In genomic region chr13:83596989-83597738, GRCm38 (mm10) we compare ENCODE assay signal across 23 mouse cellular contexts.
DNase-seq lines count a peak whose midpoint lies in the region; ATAC-seq and TF ChIP-seq lines count a peak whose summit lies in the region.
"Had no signal": no experiment of that assay in that cellular context is flagged by ENCODE, and none has a peak within 500 bp of the region (broad histone marks: within the 10 kb centered on the region; RNA-seq: fewer than 3 reads in every experiment).

No protein-coding gene starts in this region.

- no peak overlapping the region for H3K4me3 ChIP-seq in gastrocnemius, adult 2 months
- H3K4me3 ChIP-seq in kidney, embryonic 16.5 days (ENCODE audit: low read length) = no peak overlapping the region
- H3K4me3 ChIP-seq in kidney, embryonic 14.5 days (ENCODE audit: low read length) = no peak overlapping the region
- H3K4me3 ChIP-seq: embryonic facial prominence, embryonic 15.5 days; erythroblast, embryonic 14.5 days; forebrain, embryonic 10.5 days; heart, embryonic 13.5 days; hindbrain, embryonic 10.5 days; intestine, embryonic 15.5 days had no signal

- no peaks in the 10 kb centered on the region for H3K9me3 ChIP-seq in kidney, embryonic 16.5 days (ENCODE audit: low read length)
- no peaks in the 10 kb centered on the region for H3K9me3 ChIP-seq in kidney, embryonic 14.5 days (ENCODE audit: control insufficient read depth, low read length)
- H3K9me3 ChIP-seq: embryonic facial prominence, embryonic 15.5 days; forebrain, embryonic 10.5 days; heart, embryonic 13.5 days; hindbrain, embryonic 10.5 days; intestine, embryonic 15.5 days had no signal

- 61% methylated on average over 6 of the region's 6 CpGs for WGBS in kidney, embryonic 16.5 days
- WGBS in kidney, embryonic 14.5 days = 64% methylated on average over 6 of the region's 6 CpGs

- H3K36me3 ChIP-seq in kidney, embryonic 16.5 days (ENCODE audit: insufficient read depth, low read length) = no peaks in the 10 kb centered on the region
- no peaks in the 10 kb centered on the region for H3K36me3 ChIP-seq in kidney, embryonic 14.5 days (ENCODE audit: control insufficient read depth, insufficient read depth, low read length)
- H3K36me3 ChIP-seq: embryonic facial prominence, embryonic 15.5 days; forebrain, embryonic 10.5 days; hindbrain, embryonic 10.5 days; intestine, embryonic 15.5 days had no signal

- intact Hi-C loops in gastrocnemius, adult 2 months (cut with DNase I) = no loop called here

- ATAC-seq in kidney, embryonic 16.5 days (ENCODE audit: low FRiP score, low TSS enrichment) = peak; percentile 19; the same call in 1 of the 2 replicates
- ATAC-seq in kidney, embryonic 14.5 days (ENCODE audit: low FRiP score, low TSS enrichment) = no peak
- ATAC-seq in granulocyte monocyte progenitor cell, adult 5-6 weeks (replicated peaks; ENCODE audit: poor library complexity, severe bottlenecking) = peak; percentile 40
- ATAC-seq: forebrain, embryonic 14.5 days; intestine, embryonic 15.5 days had no signal

- DNase-seq in gastrocnemius, adult 2 months = no peak
- no peak for DNase-seq in gastrocnemius, postnatal 4 days (ENCODE audit: low spot score in 2 of 2)
- DNase-seq in thymus, postnatal 10 days (ENCODE audit: low spot score in 2 of 2) = no peak
- no peak for DNase-seq in retina, embryonic 14.5 days (ENCODE audit: low spot score)
- DNase-seq: adrenal gland, adult 2 months; adrenal gland, postnatal 25 days; cerebellum, adult 18-20 months; cerebellum, adult 9-11 months; embryo, embryonic 11 days; gastrocnemius, postnatal 14 days; heart, adult 18-20 months; kidney, adult 18-20 months had no signal

- H3K27ac ChIP-seq in gastrocnemius, adult 2 months = peak overlapping the region; percentile 76
- H3K27ac ChIP-seq in kidney, embryonic 16.5 days (ENCODE audit: low read length) = no peak overlapping the region
- no peak overlapping the region for H3K27ac ChIP-seq in kidney, embryonic 14.5 days (ENCODE audit: low read depth, low read length)
- H3K27ac ChIP-seq: embryonic facial prominence, embryonic 15.5 days; forebrain, embryonic 10.5 days; hindbrain, embryonic 10.5 days; hindbrain, embryonic 14.5 days; intestine, embryonic 15.5 days had no signal

- no peak overlapping the region for H3K9ac ChIP-seq in kidney, embryonic 16.5 days (replicated peaks; ENCODE audit: low read length)
- no peak overlapping the region for H3K9ac ChIP-seq in kidney, embryonic 14.5 days (ENCODE audit: low read depth, low read length)
- H3K9ac ChIP-seq: embryonic facial prominence, embryonic 15.5 days; heart, embryonic 13.5 days; hindbrain, embryonic 14.5 days; intestine, embryonic 15.5 days had no signal

- no peaks in the 10 kb centered on the region for H3K27me3 ChIP-seq in kidney, embryonic 16.5 days (ENCODE audit: insufficient read depth, low read length)
- no peaks in the 10 kb centered on the region for H3K27me3 ChIP-seq in kidney, embryonic 14.5 days (ENCODE audit: control insufficient read depth, insufficient read depth, low read length)
- H3K27me3 ChIP-seq: embryonic facial prominence, embryonic 15.5 days; heart, embryonic 13.5 days; intestine, embryonic 15.5 days had no signal

- H3K4me2 ChIP-seq in kidney, embryonic 16.5 days (replicated peaks; ENCODE audit: low read depth, low read length) = no peak overlapping the region
- no peak overlapping the region for H3K4me2 ChIP-seq in kidney, embryonic 14.5 days (replicated peaks; ENCODE audit: low read depth, low read length)
- H3K4me2 ChIP-seq: embryonic facial prominence, embryonic 15.5 days; heart, embryonic 13.5 days; hindbrain, embryonic 14.5 days; intestine, embryonic 15.5 days had no signal

- no peak for TF ChIP-seq CTCF in gastrocnemius, adult 2 months (IDR thresholded peaks at IDR 0.05)

- H3K4me1 ChIP-seq in kidney, embryonic 16.5 days (ENCODE audit: insufficient read depth, low read length) = no peaks in the 10 kb centered on the region
- no peaks in the 10 kb centered on the region for H3K4me1 ChIP-seq in kidney, embryonic 14.5 days (ENCODE audit: control insufficient read depth, insufficient read depth, low read length)
- H3K4me1 ChIP-seq: embryonic facial prominence, embryonic 15.5 days; forebrain, embryonic 10.5 days; hindbrain, embryonic 10.5 days; intestine, embryonic 15.5 days had no signal
